Mouse (Mus musculus): Measurements from ENCODE around the gene Filip1.

The Filip1 gene

GRCm38 (mm10) chr9:79784439-79784838 lies 228.2 kb downstream of the Filip1 start:
- no peak for DNase-seq (ENCODE audit: low read depth, low spot score)

GRCm38 (mm10) chr9:79779354-79779753 lies 233.3 kb downstream of the Filip1 start:
- DNase-seq (ENCODE audit: low read depth, low spot score): peak; percentile 64

GRCm38 (mm10) chr9:79766991-79767545 lies 245.6 kb downstream of the Filip1 start:
- DNase-seq (ENCODE audit: low read depth, low spot score): no peak

GRCm38 (mm10) chr9:79765329-79765728 lies 247.3 kb downstream of the Filip1 start:
- no peak for DNase-seq (ENCODE audit: low read depth, low spot score)

Data from CD4-positive, CD25-positive, alpha-beta regulatory T cell, adult 2 months (primary cell).